Mouse (Mus musculus) forelimb bud, embryonic 11.5 days (tissue): ENCODE results near the gene Ankrd49.
A peak's percentile ranks its signal among the peaks of the same experiment; 100 is the strongest.

Experiments
- DNase-seq: peaks from one replicate; pipeline ENCODE4 v3.0.0-alpha.2; 2012; ENCODE audit warnings: low read depth, low spot score

Gene Ankrd49

DNA sequence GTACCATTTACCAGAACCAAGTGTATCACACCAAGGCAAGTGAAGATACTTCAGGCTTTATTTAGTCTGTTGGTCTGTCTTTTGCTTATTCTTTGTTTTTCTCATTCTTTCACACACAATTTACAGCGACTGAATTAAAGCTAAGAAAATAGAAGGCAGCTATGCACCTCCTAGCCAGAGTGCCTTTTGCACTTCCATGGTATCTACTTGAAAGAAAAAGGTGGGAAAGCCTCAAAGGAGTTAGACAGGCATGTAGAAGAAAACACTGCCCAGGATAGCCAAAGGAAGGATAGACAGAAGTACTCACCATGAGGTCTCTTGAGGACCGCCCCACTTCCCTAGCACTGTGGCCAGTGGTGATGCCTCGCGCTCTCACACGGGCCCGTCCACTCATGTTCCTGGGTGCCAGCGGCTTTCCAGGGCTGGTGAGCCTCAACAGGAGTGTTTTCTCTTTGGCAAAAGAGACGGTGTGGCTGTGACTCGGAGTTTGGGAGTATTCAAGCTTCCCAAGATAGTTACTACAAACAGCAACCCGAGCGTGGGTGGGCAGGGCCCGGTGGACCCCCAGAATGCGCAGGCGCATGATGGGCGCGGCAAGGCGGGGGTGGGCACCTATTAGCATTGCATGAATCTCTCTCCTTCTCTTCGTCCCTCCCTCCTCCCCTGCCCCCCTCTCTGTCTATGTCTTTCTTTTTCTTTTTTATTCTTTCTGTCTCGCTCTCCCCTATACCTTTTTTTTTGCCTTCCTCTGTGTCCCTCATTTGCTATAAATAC is 44.3 kb downstream of the Ankrd49 start, which contains the start of gene Piwil4:
Gene Piwil4 (minus strand): TSS at position 583 of the 774 bp plus-strand sequence.
- no peak for DNase-seq

DNA sequence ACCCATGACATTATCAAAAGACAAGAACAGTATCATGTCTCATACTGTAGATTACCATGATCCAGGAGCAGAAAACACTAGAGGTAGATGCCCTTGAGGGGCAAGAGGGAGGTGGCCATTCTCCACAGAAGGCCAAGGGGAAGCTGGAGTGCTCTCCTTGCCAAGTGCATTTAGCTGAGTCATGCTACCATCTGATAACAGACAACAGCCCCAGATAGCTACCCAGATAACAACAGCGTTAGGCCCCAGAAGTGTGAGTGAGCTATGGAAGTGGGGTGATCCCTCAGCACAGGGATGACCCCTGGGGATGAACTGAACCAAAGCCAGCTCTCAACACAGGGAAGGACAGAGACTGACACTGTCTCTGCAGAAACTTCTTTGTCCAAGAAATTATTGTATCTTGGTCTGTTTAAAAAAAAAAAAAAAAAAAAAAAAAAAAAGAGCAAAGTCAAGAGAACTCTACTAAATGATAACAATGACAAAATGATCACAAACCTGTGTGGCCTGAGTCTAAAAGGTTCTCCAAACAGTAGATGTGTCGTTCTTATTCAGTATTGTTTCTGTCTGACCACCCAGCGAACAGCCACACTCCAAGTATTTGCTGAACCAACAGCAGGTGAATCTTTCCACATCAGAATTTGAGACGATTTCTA is 45.0 kb downstream of the Ankrd49 start:
- DNase-seq: no peak

DNA sequence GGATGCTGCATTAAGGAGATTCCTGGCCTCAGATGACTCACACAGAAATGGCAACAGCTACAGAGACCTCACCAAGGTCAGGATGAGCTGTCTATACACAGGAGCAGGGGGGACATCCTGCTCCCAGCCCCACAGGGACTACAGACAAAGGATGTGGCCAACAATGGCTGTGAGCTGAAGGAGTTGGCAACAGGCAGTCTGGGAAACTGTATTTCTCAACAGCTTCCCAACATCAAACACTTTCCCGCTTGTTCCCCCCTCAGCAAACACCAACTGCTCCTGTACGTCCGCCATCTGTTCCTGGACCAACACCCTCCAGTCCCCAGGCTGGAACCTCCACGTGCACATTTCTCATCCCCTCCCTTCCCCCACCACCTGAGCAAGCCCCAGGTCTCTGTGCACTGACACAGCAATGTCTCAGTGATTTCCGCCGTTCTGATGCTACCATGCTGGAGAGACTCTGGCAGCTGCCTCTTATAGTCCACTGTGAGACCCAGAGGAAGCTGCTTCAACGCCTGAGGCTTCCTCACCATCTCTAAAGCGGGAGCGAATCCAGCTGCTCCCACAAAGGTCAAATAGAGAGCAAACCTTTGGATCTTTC is 53.6 kb downstream of the Ankrd49 start:
- DNase-seq: peak; percentile 25
